Mouse (Mus musculus) neural tube, embryonic 14.5 days (tissue): ENCODE data around the gene Olfr1415. TPM values are rescaled to one million over a fixed set of nuclear protein-coding genes. Genes with fewer than 3 reads are reported as not detected.
"Not testable (repeated sequence)": the region's sequence is repeated elsewhere in the genome, so short reads cannot be mapped to it uniquely, and the experiment has no call there.

ENCODE experiments used
- ATAC-seq: fragments of 200-750 bp; cut with Nextera tagmentation; 2 replicates; pipeline ENCODE4 v1.8.0; 2017; ENCODE audit warnings: low read depth, mild to moderate bottlenecking, moderate TSS enrichment, moderate library complexity
- H3K27ac ChIP-seq: fragments of 300-500 bp; sonication (generic); 2 replicates; pipeline ENCODE4 v1.5.1; 2014; ENCODE audit warnings: low read depth, mild to moderate bottlenecking, control low read depth, low read length, moderate library complexity, mixed read lengths
- H3K27me3 ChIP-seq: fragments of 300-500 bp; sonication (generic); 2 replicates; pipeline ENCODE4 v1.6.1; 2014; ENCODE audit warnings: low read length; ENCODE audit not compliant: control insufficient read depth, insufficient read depth
- H3K36me3 ChIP-seq: fragments of 300-500 bp; sonication (generic); 2 replicates; pipeline ENCODE4 v1.6.1; 2014; ENCODE audit warnings: low read length, mixed read lengths; ENCODE audit not compliant: control insufficient read depth, insufficient read depth
- H3K4me1 ChIP-seq: fragments of 300-500 bp; sonication (generic); 2 replicates; pipeline ENCODE4 v1.6.1; 2014; ENCODE audit warnings: low read length; ENCODE audit not compliant: control insufficient read depth, insufficient read depth
- H3K4me2 ChIP-seq: fragments of 300-500 bp; sonication (generic); 2 replicates; pipeline ENCODE4 v1.6.1; 2014; ENCODE audit warnings: mild to moderate bottlenecking, low read depth, low read length, control low read depth
- H3K4me3 ChIP-seq: fragments of 300-500 bp; sonication (generic); 2 replicates; pipeline ENCODE4 v1.5.1; 2014; ENCODE audit warnings: low read depth, low read length, control low read depth, mixed read lengths
- H3K9ac ChIP-seq: fragments of 300-500 bp; sonication (generic); replicated peaks from 2 replicates; pipeline ENCODE4 v1.6.1; 2014; ENCODE audit warnings: low read depth, mild to moderate bottlenecking, control low read depth, low read length, mixed read lengths
- H3K9me3 ChIP-seq: fragments of 300-500 bp; sonication (generic); 2 replicates; pipeline ENCODE4 v1.6.1; 2016; ENCODE audit warnings: low read length; ENCODE audit not compliant: control insufficient read depth
- WGBS: fragments of 180-500 bp; shearing (Covaris S2); extraction: QIAGEN DNeasy Blood & Tissue Kit; methylation state at CpG from one replicate; pipeline ENCODE4 v1.1.7; 2014; 5-methylcytosine and 5-hydroxymethylcytosine counted together
- polyA plus RNA-seq: library from polyadenylated mRNA; unstranded; fragments of >200 nt; fragmentation: Nextera tagmentation; extraction: Ambion mirVana; gene quantifications from 2 replicates; pipeline ENCODE4 v1.2.1, GENCODE M21; 2014

Gene Olfr1415
- not detected in 2 replicates for polyA plus RNA-seq

DNA sequence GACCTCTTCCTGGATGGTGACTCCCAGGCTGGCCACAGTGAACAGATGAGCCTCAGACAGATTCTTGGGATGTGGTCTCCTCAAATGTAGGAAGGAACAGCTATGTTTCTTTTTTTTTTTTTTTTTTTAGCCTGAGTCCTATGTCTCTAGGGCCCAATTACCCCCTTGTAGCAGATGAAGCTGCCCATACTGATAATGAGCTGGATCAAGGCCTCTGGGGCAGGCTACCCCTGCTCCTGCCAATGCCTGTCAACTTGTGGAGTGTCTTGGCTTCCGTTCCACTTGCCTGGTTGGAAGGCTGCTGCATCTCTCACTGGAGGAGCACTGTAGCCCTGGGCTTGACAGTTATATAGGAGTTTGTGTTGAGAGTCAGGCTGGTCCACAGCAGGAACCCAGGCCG, at the start of gene Olfr1415:
Gene Olfr1415, minus strand, starts transcription at position 101 of the 400 bp plus-strand sequence.
- Histone ChIP-seq H3K4me2 (no peak within 1 kb of the TSS), H3K27ac (no peak within 1 kb of the TSS), H3K9me3 (no peaks in the 10 kb centered on the region), H3K27me3 (no peaks in the 10 kb centered on the region), H3K9ac (no peak within 1 kb of the TSS), H3K36me3 (no peaks in the 10 kb centered on the region), H3K4me3 (no peak within 1 kb of the TSS), H3K4me1 (no peaks in the 10 kb centered on the region)
- WGBS = 84% methylated on average over 2 of the region's 2 CpGs
- no peak for ATAC-seq

DNA sequence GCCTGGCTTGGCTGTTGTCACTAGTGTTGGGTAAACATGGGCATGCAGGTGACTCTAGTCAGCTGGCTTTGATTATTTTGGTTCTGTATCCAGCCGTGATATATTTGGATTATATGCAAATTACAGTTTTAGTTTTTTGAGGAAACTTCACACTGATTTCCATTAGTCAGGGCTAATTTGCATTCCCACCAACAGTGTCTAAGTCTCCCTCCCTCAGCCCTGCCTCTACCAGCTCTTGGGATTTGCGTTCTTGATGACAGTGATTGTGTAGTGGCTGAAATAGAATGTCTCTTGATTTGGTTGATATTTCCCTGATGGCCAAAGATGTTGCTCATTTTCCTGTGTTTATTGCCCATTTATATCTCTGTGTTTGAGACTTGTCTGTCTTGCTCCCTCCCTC, 43.2 kb upstream of the Olfr1415 start:
- no peaks in the 10 kb centered on the region for H3K27me3 ChIP-seq
- no peaks in the 10 kb centered on the region for H3K4me1 ChIP-seq
- no peak overlapping the region for H3K9ac ChIP-seq
- ATAC-seq = no peak
- no peaks in the 10 kb centered on the region for H3K9me3 ChIP-seq
- H3K36me3 ChIP-seq = no peaks in the 10 kb centered on the region
- 51% methylated on average over 2 of the region's 2 CpGs for WGBS
- H3K27ac ChIP-seq = no peak overlapping the region
- H3K4me3 ChIP-seq = no peak overlapping the region
- no peak overlapping the region for H3K4me2 ChIP-seq

DNA sequence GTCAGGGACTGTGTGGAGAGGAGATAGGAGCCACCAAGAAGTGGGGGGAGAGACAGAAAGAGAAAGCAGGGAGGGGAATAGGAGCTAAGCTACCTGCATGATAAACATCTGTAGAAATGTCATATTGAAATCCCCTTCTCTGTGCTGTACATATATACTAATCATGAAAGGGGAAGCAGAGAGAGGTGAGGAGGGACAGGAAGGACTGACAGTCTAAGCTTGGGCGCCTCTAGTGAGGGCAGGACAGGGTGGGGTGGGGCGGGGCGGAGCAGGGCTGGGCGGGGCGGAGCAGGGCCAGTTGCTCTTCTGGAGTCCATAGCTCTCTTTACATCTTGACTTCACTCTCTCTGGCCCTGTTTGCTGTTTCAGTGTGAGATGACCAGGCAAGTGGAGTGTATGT, 41.1 kb upstream of the Olfr1415 start:
- 40% methylated on average over 5 of the region's 5 CpGs for WGBS
- H3K4me1 ChIP-seq = no peaks in the 10 kb centered on the region

DNA sequence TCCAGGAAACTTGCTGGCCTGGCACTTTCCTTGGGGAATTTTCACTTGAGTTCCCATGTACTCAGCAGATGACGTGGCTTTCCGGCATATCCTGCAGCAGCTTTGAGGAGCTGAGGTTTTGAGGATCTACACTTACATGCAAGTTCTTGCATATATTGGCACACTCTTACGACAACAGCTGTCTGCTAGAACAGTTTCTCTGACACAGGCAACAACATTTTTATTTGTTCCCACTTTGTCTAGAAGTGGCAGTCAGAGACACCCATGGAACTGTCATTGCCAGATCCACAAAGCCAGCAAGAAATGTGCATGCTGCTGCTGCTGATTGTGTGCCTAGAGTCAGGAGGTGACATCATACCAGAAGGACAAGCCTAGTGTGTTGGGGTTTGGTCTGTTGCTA, 27.9 kb upstream of the Olfr1415 start:
- no peaks in the 10 kb centered on the region for H3K4me1 ChIP-seq
- no peaks in the 10 kb centered on the region for H3K27me3 ChIP-seq
- no peak overlapping the region for H3K9ac ChIP-seq
- H3K4me2 ChIP-seq = no peak overlapping the region
- H3K9me3 ChIP-seq = no peaks in the 10 kb centered on the region
- WGBS = 83% methylated on average over 3 of the region's 3 CpGs
- no peak overlapping the region for H3K27ac ChIP-seq
- ATAC-seq = no peak
- no peak overlapping the region for H3K4me3 ChIP-seq
- H3K36me3 ChIP-seq = no peaks in the 10 kb centered on the region

More for the DNA sequence above, 41.1 kb upstream of the Olfr1415 start:
- Histone ChIP-seq H3K4me2 (no peak overlapping the region), H3K4me3 (no peak overlapping the region), H3K36me3 (no peaks in the 10 kb centered on the region), H3K27me3 (no peaks in the 10 kb centered on the region), H3K9ac (no peak overlapping the region), H3K9me3 (no peaks in the 10 kb centered on the region), H3K27ac (no peak overlapping the region)
- no peak for ATAC-seq

DNA sequence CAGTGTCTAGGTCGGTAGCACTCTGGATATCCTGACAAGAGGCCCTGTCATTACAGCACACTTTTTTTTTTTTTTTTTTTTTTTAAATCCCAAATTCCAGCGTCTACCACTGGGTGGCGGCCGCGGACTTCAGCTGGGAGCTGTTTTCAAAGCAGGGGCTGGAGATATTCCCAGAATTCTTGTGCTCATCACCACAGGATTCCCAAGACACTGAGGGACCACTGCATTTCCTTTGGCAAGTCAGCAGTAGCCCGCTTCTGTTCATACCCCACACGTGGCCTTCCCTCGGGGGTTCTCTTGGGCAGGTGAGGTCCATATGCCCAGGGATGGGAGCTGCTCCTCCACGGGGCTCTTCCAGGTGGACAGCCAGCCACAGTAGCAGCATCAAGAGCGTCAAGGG, 25.5 kb upstream of the Olfr1415 start:
- H3K9me3 ChIP-seq = no peaks in the 10 kb centered on the region
- peak; percentile 61; the same call in 1 of the 2 replicates for ATAC-seq
- WGBS = 17% methylated on average over 10 of the region's 10 CpGs
- H3K4me2 ChIP-seq = no peak overlapping the region
- no peak overlapping the region for H3K4me3 ChIP-seq
- no peaks in the 10 kb centered on the region for H3K4me1 ChIP-seq
- H3K27ac ChIP-seq = no peak overlapping the region
- H3K36me3 ChIP-seq = no peaks in the 10 kb centered on the region
- no peaks in the 10 kb centered on the region for H3K27me3 ChIP-seq
- no peak overlapping the region for H3K9ac ChIP-seq

DNA sequence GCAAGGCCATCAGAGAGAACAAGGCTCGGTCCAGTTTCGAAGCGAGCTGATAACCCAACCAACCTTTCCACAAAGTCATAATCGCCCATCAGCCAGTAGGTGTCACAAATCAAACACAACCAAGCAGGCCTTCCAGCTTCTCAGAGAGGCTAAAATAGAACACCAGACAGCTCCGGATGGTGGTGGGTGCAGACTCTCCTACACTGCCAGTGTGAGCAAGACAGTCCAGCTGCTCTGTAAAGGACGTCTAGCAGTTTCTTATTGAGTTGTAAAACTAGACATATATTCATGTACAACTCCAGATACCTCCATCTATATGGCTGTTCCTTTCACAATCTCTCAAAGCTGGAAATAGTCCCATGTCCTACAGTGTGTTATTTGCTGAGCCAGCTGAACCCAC, 23.1 kb upstream of the Olfr1415 start:
- 95% methylated on average over 6 of the region's 6 CpGs for WGBS
- Histone ChIP-seq H3K4me1 (no peaks in the 10 kb centered on the region), H3K4me2 (no peak overlapping the region), H3K27ac (no peak overlapping the region), H3K9me3 (no peaks in the 10 kb centered on the region), H3K9ac (no peak overlapping the region), H3K36me3 (no peaks in the 10 kb centered on the region), H3K4me3 (no peak overlapping the region), H3K27me3 (no peaks in the 10 kb centered on the region)
- no peak for ATAC-seq

DNA sequence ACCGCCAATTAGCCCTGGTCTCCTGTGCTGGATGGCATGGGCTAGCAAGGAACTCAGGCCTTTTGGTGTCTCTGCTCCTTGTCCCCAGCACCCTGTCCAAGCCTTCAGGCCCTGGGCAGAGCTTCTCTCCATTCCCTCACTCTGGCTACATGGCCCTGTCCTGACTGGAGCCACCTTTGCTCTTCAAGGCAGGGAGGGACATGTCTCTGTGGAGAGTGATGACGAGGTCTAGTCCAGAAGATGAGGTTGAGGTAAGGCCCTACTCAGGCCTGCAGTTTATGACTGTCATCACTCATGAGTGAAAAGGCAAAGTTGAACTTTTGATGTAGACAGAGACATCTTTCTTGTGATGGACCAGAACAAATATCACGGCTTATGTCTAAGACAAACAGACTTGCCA, 22.7 kb upstream of the Olfr1415 start, which contains the start of gene Olfr1414:
Gene Olfr1414, minus strand, starts transcription at position 101 of the 400 bp plus-strand sequence.
- no peak within 1 kb of the TSS for H3K27ac ChIP-seq
- H3K9me3 ChIP-seq = no peaks in the 10 kb centered on the region
- no peak within 1 kb of the TSS for H3K9ac ChIP-seq
- no peak within 1 kb of the TSS for H3K4me3 ChIP-seq
- WGBS = 88% methylated on average over 3 of the region's 3 CpGs
- H3K4me2 ChIP-seq = no peak within 1 kb of the TSS
- H3K27me3 ChIP-seq = no peaks in the 10 kb centered on the region
- no peaks in the 10 kb centered on the region for H3K4me1 ChIP-seq
- no peak for ATAC-seq
- H3K36me3 ChIP-seq = no peaks in the 10 kb centered on the region

DNA sequence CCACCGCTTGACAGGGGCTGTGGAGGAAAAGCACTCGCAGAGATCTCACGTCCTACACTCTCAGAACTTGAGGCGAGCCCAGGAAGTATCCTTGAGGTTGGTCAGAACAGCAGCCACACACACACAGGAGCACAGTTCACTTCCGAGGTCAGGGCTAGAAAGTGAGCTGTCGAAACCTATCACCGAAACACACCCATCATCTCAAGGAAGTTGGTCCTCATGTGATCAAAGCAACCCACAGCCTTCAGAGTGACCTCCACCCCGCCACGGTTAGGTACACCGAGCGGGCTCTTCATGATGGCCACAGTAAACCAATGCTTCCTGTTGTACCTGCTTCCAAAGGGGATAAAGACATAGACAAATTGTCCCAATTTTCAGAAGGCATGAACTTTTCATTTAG, 19.5 kb upstream of the Olfr1415 start:
- no peaks in the 10 kb centered on the region for H3K27me3 ChIP-seq
- WGBS = 89% methylated on average over 11 of the region's 11 CpGs
- H3K4me2 ChIP-seq = no peak overlapping the region
- H3K27ac ChIP-seq = no peak overlapping the region
- H3K4me3 ChIP-seq = no peak overlapping the region
- no peaks in the 10 kb centered on the region for H3K4me1 ChIP-seq
- H3K9ac ChIP-seq = no peak overlapping the region
- H3K36me3 ChIP-seq = no peaks in the 10 kb centered on the region
- H3K9me3 ChIP-seq = no peaks in the 10 kb centered on the region
- no peak for ATAC-seq

DNA sequence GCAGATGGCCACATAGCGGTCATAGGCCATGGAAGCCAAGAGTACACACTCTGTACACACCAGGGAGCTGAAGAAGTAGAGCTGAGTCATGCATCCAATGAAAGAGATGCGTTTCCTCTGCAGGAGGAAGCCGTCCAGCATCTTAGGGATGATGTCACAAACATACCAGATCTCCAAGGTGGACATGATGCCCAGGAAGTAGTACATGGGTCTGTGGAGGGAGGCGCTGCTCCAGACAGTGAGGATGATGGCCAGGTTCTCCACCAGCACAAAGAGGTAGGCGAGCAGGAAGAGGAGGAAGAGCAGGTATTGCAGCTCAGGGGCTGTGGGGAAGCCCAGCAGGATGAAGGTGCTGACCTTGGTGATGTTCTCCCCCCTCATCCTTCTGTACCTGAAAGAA, 15.7 kb upstream of the Olfr1415 start:
- not testable (repeated sequence) for ATAC-seq, H3K27ac ChIP-seq, H3K4me2 ChIP-seq, H3K9me3 ChIP-seq, H3K4me1 ChIP-seq, H3K4me3 ChIP-seq, H3K9ac ChIP-seq, H3K36me3 ChIP-seq, H3K27me3 ChIP-seq
- WGBS = 92% methylated on average over 4 of the region's 5 CpGs

DNA sequence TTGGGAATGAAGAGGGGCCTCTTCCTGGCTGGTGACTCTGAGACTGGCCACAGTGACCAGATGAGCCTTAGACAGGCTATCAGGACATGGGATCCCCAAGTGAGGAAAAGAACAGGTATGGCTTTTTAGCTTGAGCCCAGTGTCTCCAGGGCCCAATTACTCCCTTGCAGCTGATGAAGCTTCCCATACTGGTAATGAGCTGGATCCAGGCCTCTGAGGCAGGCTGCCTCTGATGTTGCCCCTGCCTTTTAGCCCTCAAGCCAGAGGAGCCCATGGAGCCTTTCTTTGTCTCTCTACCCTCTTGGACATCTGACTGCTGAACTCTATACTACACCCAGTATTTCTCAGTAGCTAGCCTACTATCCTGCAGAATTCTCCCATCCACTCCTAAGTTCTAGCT, 10.9 kb downstream of the Olfr1415 start, which contains the start of gene Olfr1416:
Gene Olfr1416, minus strand, starts transcription at position 101 of the 400 bp plus-strand sequence.
- no peak within 1 kb of the TSS for H3K4me2 ChIP-seq
- no peaks in the 10 kb centered on the region for H3K4me1 ChIP-seq
- no peak within 1 kb of the TSS for H3K9ac ChIP-seq
- no peaks in the 10 kb centered on the region for H3K27me3 ChIP-seq
- no peak within 1 kb of the TSS for H3K27ac ChIP-seq
- ATAC-seq = no peak
- H3K4me3 ChIP-seq = no peak within 1 kb of the TSS
- no peaks in the 10 kb centered on the region for H3K36me3 ChIP-seq
- H3K9me3 ChIP-seq = no peaks in the 10 kb centered on the region
